Mouse (Mus musculus): ENCODE results near the gene Gm5741. TPM values are rescaled to one million over a fixed set of nuclear protein-coding genes. Genes with fewer than 3 reads are reported as not detected.

Gene Gm5741
- polyA plus RNA-seq, 1 experiment, result not detected

GRCm38 (mm10) chr8:85035165-85035727 is 32.5 kb downstream of the Gm5741 start:
- Histone ChIP-seq H3K79me3 (ENCODE audit: low read depth) (peaks cover 54% of the 10 kb centered on the region), H3K27me3 (ENCODE audit: control insufficient read depth, insufficient read depth, insufficient read length) (no peaks in the 10 kb centered on the region), H3K79me2 (ENCODE audit: control insufficient read depth, insufficient read depth) (peaks cover 80% of the 10 kb centered on the region), H3ac (ENCODE audit: control insufficient read depth, insufficient read length, low read depth) (peak overlapping the region; percentile 39), H3K4me3 (ENCODE audit: insufficient read depth, poor library complexity, severe bottlenecking) (no peak overlapping the region), H3K36me3 (ENCODE audit: control insufficient read depth, insufficient read depth) (peaks cover 44% of the 10 kb centered on the region)
- TF ChIP-seq CTCF (IDR thresholded peaks at IDR 0.05; ENCODE audit: control insufficient read depth, insufficient read depth, insufficient read length) (no peak), MYOG (IDR thresholded peaks at IDR 0.05; ENCODE audit: control insufficient read depth, extremely low read depth, insufficient read length) (no peak), MAX (IDR thresholded peaks at IDR 0.05) (no peak), CEBPB (IDR thresholded peaks at IDR 0.05; ENCODE audit: low read depth) (no peak), FOSL1 (IDR thresholded peaks at IDR 0.05; ENCODE audit: insufficient read depth, low read length, poor library complexity, severe bottlenecking) (no peak), USF1 (IDR thresholded peaks at IDR 0.05; ENCODE audit: low read depth) (no peak), MYOD1 (IDR thresholded peaks at IDR 0.05; ENCODE audit: control insufficient read depth, insufficient read length, low read depth) (no peak)

DNA sequence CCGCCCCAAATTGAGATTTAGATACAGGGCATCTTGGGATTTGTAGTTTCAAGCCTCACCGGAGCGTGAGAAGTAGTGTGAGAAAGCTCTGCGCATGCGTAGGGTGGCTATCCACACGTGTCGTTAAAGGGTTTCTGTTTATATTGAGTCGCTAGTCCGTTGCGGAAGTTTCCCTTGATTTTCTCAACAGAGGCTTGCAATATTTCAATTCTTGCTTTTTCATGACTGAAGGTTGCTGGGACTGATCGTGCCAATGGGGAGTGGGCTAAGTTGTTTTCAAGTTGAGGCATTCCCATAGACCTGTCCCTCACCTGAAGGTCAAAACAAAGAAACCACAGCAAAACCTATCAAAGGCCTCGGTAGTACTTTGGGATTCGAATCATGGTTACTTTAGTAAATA is 33.0 kb downstream of the Gm5741 start:
- H3K79me3 ChIP-seq (ENCODE audit: low read depth), result peaks cover 54% of the 10 kb centered on the region

DNA sequence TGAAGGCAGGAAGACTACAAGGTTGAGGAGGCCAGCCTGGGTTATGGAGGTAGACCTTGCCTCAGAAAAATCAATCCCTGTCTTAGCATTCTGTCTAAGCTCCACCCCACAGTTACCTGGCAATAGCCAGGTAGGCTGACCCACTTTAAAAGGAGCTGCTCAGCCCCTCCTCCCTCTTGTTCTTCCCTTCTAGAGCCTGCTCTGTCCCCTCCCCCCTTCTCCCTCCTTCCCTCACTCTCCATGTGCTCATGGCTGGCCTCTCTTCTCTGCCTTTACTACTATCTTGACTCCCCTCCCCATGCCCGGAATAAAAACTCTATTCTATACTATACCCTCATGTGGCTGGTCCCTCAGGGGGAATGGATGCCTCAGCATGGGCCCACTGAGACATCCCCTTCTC is 33.9 kb downstream of the Gm5741 start:
- TF ChIP-seq FOSL1 (IDR thresholded peaks at IDR 0.05; ENCODE audit: insufficient read depth, low read length, poor library complexity, severe bottlenecking) (no peak), CEBPB (IDR thresholded peaks at IDR 0.05; ENCODE audit: low read depth) (no peak), CTCF (IDR thresholded peaks at IDR 0.05; ENCODE audit: control insufficient read depth, insufficient read depth, insufficient read length) (no peak), USF1 (IDR thresholded peaks at IDR 0.05; ENCODE audit: low read depth) (no peak), MAX (IDR thresholded peaks at IDR 0.05) (no peak), MYOD1 (IDR thresholded peaks at IDR 0.05; ENCODE audit: control insufficient read depth, insufficient read length, low read depth) (no peak), MYOG (IDR thresholded peaks at IDR 0.05; ENCODE audit: control insufficient read depth, extremely low read depth, insufficient read length) (no peak)
- H3K36me3 ChIP-seq (ENCODE audit: control insufficient read depth, insufficient read depth), result peaks cover 50% of the 10 kb centered on the region
- no peak overlapping the region for H3K4me3 ChIP-seq (ENCODE audit: insufficient read depth, poor library complexity, severe bottlenecking)
- peaks cover 54% of the 10 kb centered on the region for H3K79me3 ChIP-seq (ENCODE audit: low read depth)
- no peaks in the 10 kb centered on the region for H3K27me3 ChIP-seq (ENCODE audit: control insufficient read depth, insufficient read depth, insufficient read length)
- no peak overlapping the region for H3ac ChIP-seq (ENCODE audit: control insufficient read depth, insufficient read length, low read depth)
- H3K79me2 ChIP-seq (ENCODE audit: control insufficient read depth, insufficient read depth), result peaks cover 80% of the 10 kb centered on the region

More for the DNA sequence above, 33.0 kb downstream of the Gm5741 start:
- H3K27me3 ChIP-seq (ENCODE audit: control insufficient read depth, insufficient read depth, insufficient read length), result no peaks in the 10 kb centered on the region
- H3K4me3 ChIP-seq (ENCODE audit: insufficient read depth, poor library complexity, severe bottlenecking), result no peak overlapping the region
- H3K36me3 ChIP-seq (ENCODE audit: control insufficient read depth, insufficient read depth), result peaks cover 44% of the 10 kb centered on the region
- H3ac ChIP-seq (ENCODE audit: control insufficient read depth, insufficient read length, low read depth), result no peak overlapping the region
- H3K79me2 ChIP-seq (ENCODE audit: control insufficient read depth, insufficient read depth), result peaks cover 80% of the 10 kb centered on the region
- TF ChIP-seq MYOD1 (IDR thresholded peaks at IDR 0.05; ENCODE audit: control insufficient read depth, insufficient read length, low read depth) (no peak), CEBPB (IDR thresholded peaks at IDR 0.05; ENCODE audit: low read depth) (no peak), CTCF (IDR thresholded peaks at IDR 0.05; ENCODE audit: control insufficient read depth, insufficient read depth, insufficient read length) (no peak), USF1 (IDR thresholded peaks at IDR 0.05; ENCODE audit: low read depth) (no peak), MAX (IDR thresholded peaks at IDR 0.05) (no peak), FOSL1 (IDR thresholded peaks at IDR 0.05; ENCODE audit: insufficient read depth, low read length, poor library complexity, severe bottlenecking) (no peak), MYOG (IDR thresholded peaks at IDR 0.05; ENCODE audit: control insufficient read depth, extremely low read depth, insufficient read length) (no peak)

- peaks cover 54% of the 10 kb centered on the region for H3K79me3 ChIP-seq (ENCODE audit: low read depth)
- H3K36me3 ChIP-seq (ENCODE audit: control insufficient read depth, insufficient read depth), result peaks cover 52% of the 10 kb centered on the region
- H3K4me3 ChIP-seq (ENCODE audit: insufficient read depth, poor library complexity, severe bottlenecking), result no peak overlapping the region
- H3K79me2 ChIP-seq (ENCODE audit: control insufficient read depth, insufficient read depth), result peaks cover 80% of the 10 kb centered on the region
- H3K27me3 ChIP-seq (ENCODE audit: control insufficient read depth, insufficient read depth, insufficient read length), result no peaks in the 10 kb centered on the region
- TF ChIP-seq CEBPB (IDR thresholded peaks at IDR 0.05; ENCODE audit: low read depth) (no peak), MYOD1 (IDR thresholded peaks at IDR 0.05; ENCODE audit: control insufficient read depth, insufficient read length, low read depth) (no peak), MYOG (IDR thresholded peaks at IDR 0.05; ENCODE audit: control insufficient read depth, extremely low read depth, insufficient read length) (no peak), FOSL1 (IDR thresholded peaks at IDR 0.05; ENCODE audit: insufficient read depth, low read length, poor library complexity, severe bottlenecking) (no peak), USF1 (IDR thresholded peaks at IDR 0.05; ENCODE audit: low read depth) (no peak), MAX (IDR thresholded peaks at IDR 0.05) (no peak), CTCF (IDR thresholded peaks at IDR 0.05; ENCODE audit: control insufficient read depth, insufficient read depth, insufficient read length) (no peak)
- H3ac ChIP-seq (ENCODE audit: control insufficient read depth, insufficient read length, low read depth), result no peak overlapping the region
Measured at GRCm38 (mm10) chr8:85032622-85033311, 35.0 kb downstream of the Gm5741 start.

- H3K4me3 ChIP-seq (ENCODE audit: insufficient read depth, poor library complexity, severe bottlenecking), result no peak overlapping the region
- peaks cover 81% of the 10 kb centered on the region for H3K79me2 ChIP-seq (ENCODE audit: control insufficient read depth, insufficient read depth)
- peaks cover 64% of the 10 kb centered on the region for H3K79me3 ChIP-seq (ENCODE audit: low read depth)
- H3K27me3 ChIP-seq (ENCODE audit: control insufficient read depth, insufficient read depth, insufficient read length), result no peaks in the 10 kb centered on the region
- H3ac ChIP-seq (ENCODE audit: control insufficient read depth, insufficient read length, low read depth), result no peak overlapping the region
- peaks cover 52% of the 10 kb centered on the region for H3K36me3 ChIP-seq (ENCODE audit: control insufficient read depth, insufficient read depth)
- TF ChIP-seq FOSL1 (IDR thresholded peaks at IDR 0.05; ENCODE audit: insufficient read depth, low read length, poor library complexity, severe bottlenecking), result no peak
- TF ChIP-seq CEBPB (IDR thresholded peaks at IDR 0.05; ENCODE audit: low read depth), result no peak
- no peak for TF ChIP-seq MYOD1 (IDR thresholded peaks at IDR 0.05; ENCODE audit: control insufficient read depth, insufficient read length, low read depth)
- TF ChIP-seq MAX (IDR thresholded peaks at IDR 0.05), result no peak
- TF ChIP-seq USF1 (IDR thresholded peaks at IDR 0.05; ENCODE audit: low read depth), result no peak
- no peak for TF ChIP-seq MYOG (IDR thresholded peaks at IDR 0.05; ENCODE audit: control insufficient read depth, extremely low read depth, insufficient read length)
- TF ChIP-seq CTCF (IDR thresholded peaks at IDR 0.05; ENCODE audit: control insufficient read depth, insufficient read depth, insufficient read length), result no peak
Measured at GRCm38 (mm10) chr8:85029271-85029670, 38.5 kb downstream of the Gm5741 start.

Data from C2C12 (cell line).